Mouse (Mus musculus) megakaryocyte, embryonic 14.5 days (primary cell): ENCODE results near the gene Rnf24.

ENCODE experiments used
- FLI1 ChIP-seq: IDR thresholded peaks from 2 replicates; pipeline ENCODE4 v1.6.1; 2012; ENCODE audit warnings: low read length, inconsistent platforms, mixed read lengths
- GATA1 ChIP-seq: IDR thresholded peaks from 3 replicates; pipeline ENCODE4 v1.6.1; 2012; ENCODE audit warnings: mixed read lengths, low read length, inconsistent platforms, borderline replicate concordance

DNA sequence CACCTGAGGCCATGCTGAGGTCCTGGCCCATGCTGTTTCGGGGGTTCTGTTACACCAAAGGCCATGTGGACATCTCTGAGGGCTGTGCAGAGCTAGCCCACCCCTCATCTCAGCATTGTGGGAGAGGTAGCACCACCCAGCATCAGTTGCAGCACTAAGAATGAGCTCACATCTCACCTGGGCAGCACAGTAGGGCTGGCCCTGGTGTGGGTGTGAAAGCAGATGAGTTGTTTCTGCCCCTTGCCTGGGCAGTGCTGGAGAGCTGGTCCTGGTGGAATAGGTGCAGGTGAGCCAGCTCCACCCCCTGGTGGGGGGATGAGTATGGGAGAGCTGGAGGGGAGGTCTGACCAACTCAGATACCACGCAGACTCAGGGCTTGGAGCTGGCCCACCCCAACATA, 36.5 kb downstream of the Rnf24 start:
- TF ChIP-seq FLI1 = no peak
- no peak for TF ChIP-seq GATA1
